In genomic region chr9:22467371-22468169, GRCm38 (mm10) we compare ENCODE assay signal across 8 mouse cellular contexts. TPM values are rescaled to one million over a fixed set of nuclear protein-coding genes. Genes with fewer than 3 reads are reported as not detected.
DNase-seq lines count a peak whose midpoint lies in the region; ATAC-seq and TF ChIP-seq lines count a peak whose summit lies in the region.

No protein-coding gene starts in this region.

- H3K27me3 ChIP-seq in embryonic facial prominence, embryonic 11.5 days (ENCODE audit: control insufficient read depth, insufficient read depth, low read length), result no peaks in the 10 kb centered on the region
- H3K27me3 ChIP-seq in heart, postnatal 0 days (ENCODE audit: control insufficient read depth, insufficient read depth, low read length), result no peaks in the 10 kb centered on the region

- WGBS in embryonic facial prominence, embryonic 11.5 days, result 1% methylated on average over 73 of the region's 73 CpGs
- WGBS in heart, postnatal 0 days, result under 1% methylated on average over 71 of the region's 73 CpGs

- peak overlapping the region; percentile 88 for H3K9ac ChIP-seq in embryonic facial prominence, embryonic 11.5 days (replicated peaks; ENCODE audit: low read length)
- H3K9ac ChIP-seq in heart, postnatal 0 days (replicated peaks; ENCODE audit: low read depth, low read length), result peak overlapping the region; percentile 89

- H3K4me2 ChIP-seq in embryonic facial prominence, embryonic 11.5 days (ENCODE audit: low read depth, low read length), result peak overlapping the region; percentile 68
- H3K4me2 ChIP-seq in heart, postnatal 0 days (ENCODE audit: low read depth, low read length), result peak overlapping the region; percentile 93

- H3K9me3 ChIP-seq in embryonic facial prominence, embryonic 11.5 days (replicated peaks; ENCODE audit: control insufficient read depth, low read length), result no peaks in the 10 kb centered on the region
- no peaks in the 10 kb centered on the region for H3K9me3 ChIP-seq in heart, postnatal 0 days (replicated peaks; ENCODE audit: control insufficient read depth, low read length)

- ATAC-seq in embryonic facial prominence, embryonic 11.5 days (replicated peaks; ENCODE audit: insufficient number of reproducible peaks, low FRiP score, low TSS enrichment, low read depth), result peak; percentile 68
- peak; percentile 60 for ATAC-seq in heart, postnatal 0 days (ENCODE audit: insufficient read depth, low read depth)

- no peak for TF ChIP-seq EP300 in heart, postnatal 0 days (IDR thresholded peaks at IDR 0.05; ENCODE audit: low read depth)

- TF ChIP-seq CTCF in heart, postnatal 0 days (IDR thresholded peaks at IDR 0.05; ENCODE audit: low read depth), result no peak

- H3K36me3 ChIP-seq in embryonic facial prominence, embryonic 11.5 days (replicated peaks; ENCODE audit: control insufficient read depth, insufficient read depth, low read depth, low read length), result no peaks in the 10 kb centered on the region; the same call in 1 of the 2 replicates
- H3K36me3 ChIP-seq in heart, postnatal 0 days (replicated peaks; ENCODE audit: control insufficient read depth, insufficient read depth, low read length), result 0 out of 2 replicates have a peak, but pooled peaks cover 4% of the 10 kb centered on the region

- peak; percentile 29 for DNase-seq in ES-CJ7 (ENCODE audit: low read depth, low spot score)
- DNase-seq in adrenal gland, adult 2 months, result peak; percentile 74
- peak; percentile 33 for DNase-seq in embryonic facial prominence, embryonic 11.5 days (ENCODE audit: low spot score)
- DNase-seq in heart, postnatal 0 days (ENCODE audit: low spot score), result peak; percentile 11
- DNase-seq in kidney, postnatal 36 days, result peak; percentile 27 to 58
- peak; percentile 37 for DNase-seq in lung, postnatal 14 days
- peak; percentile 66 for DNase-seq in retina, postnatal 1 day
- DNase-seq in frontal cortex, postnatal 14 days (ENCODE audit: low spot score in 2 of 2), result no peak

- peak overlapping the region; percentile 72 for H3K27ac ChIP-seq in embryonic facial prominence, embryonic 11.5 days (replicated peaks; ENCODE audit: low read depth, low read length)
- H3K27ac ChIP-seq in heart, postnatal 0 days (ENCODE audit: low read depth), result peak overlapping the region; percentile 87

- no peaks in the 10 kb centered on the region for H3K4me1 ChIP-seq in embryonic facial prominence, embryonic 11.5 days (ENCODE audit: control insufficient read depth, insufficient read depth, low read length)
- peaks cover 3% of the 10 kb centered on the region; the same call in 1 of the 2 replicates for H3K4me1 ChIP-seq in heart, postnatal 0 days (ENCODE audit: control insufficient read depth, insufficient read depth)

- H3K4me3 ChIP-seq in embryonic facial prominence, embryonic 11.5 days (ENCODE audit: low read depth, low read length), result peak overlapping the region; percentile 73
- peak overlapping the region; percentile 90 for H3K4me3 ChIP-seq in heart, postnatal 0 days (ENCODE audit: low read depth, low read length)

RNA-seq across cellular contexts. Expression of gene Rp9, which starts 2.0 kb away (rescaled TPM):
- total RNA-seq in adrenal gland, adult 2 months (2021), result 10 to 100 TPM; 34.2 to 39.0 TPM
- 96.1 and 145 TPM in 2 replicates for polyA plus RNA-seq in adrenal gland, adult 2 months (2012; rRNA removed)
- polyA plus RNA-seq in embryonic facial prominence, embryonic 11.5 days (2014; fragmentation: Nextera tagmentation; extraction: Ambion mirVana), result 50.7 and 56.1 TPM in 2 replicates
- total RNA-seq in heart, postnatal 0 days (2014; rRNA removed; ENCODE audit: low replicate concordance), result 41.5 and 47.1 TPM in 2 replicates
- 50.9 and 54.7 TPM in 2 replicates for polyA plus RNA-seq in heart, postnatal 0 days (2015; fragmentation: Nextera tagmentation; extraction: Ambion mirVana)

RNA-seq across cellular contexts. Expression of gene Bbs9, which starts 7.9 kb away (rescaled TPM):
- total RNA-seq in adrenal gland, adult 2 months (2021), result 10 to 100 TPM; 12.8 to 18.0 TPM
- polyA plus RNA-seq in adrenal gland, adult 2 months (2012; rRNA removed), result 4.3 and 6.0 TPM in 2 replicates
- 15.0 and 21.1 TPM in 2 replicates for polyA plus RNA-seq in embryonic facial prominence, embryonic 11.5 days (2014; fragmentation: Nextera tagmentation; extraction: Ambion mirVana)
- 17.2 and 18.9 TPM in 2 replicates for total RNA-seq in heart, postnatal 0 days (2014; rRNA removed; ENCODE audit: low replicate concordance)
- 5.2 and 5.5 TPM in 2 replicates for polyA plus RNA-seq in heart, postnatal 0 days (2015; fragmentation: Nextera tagmentation; extraction: Ambion mirVana)

RNA-seq across cellular contexts. Expression of gene Gm17545, which starts 13.5 kb away (rescaled TPM):
- total RNA-seq in adrenal gland, adult 2 months (2021), result not detected
- not detected in 2 replicates for polyA plus RNA-seq in adrenal gland, adult 2 months (2012; rRNA removed)
- polyA plus RNA-seq in embryonic facial prominence, embryonic 11.5 days (2014; fragmentation: Nextera tagmentation; extraction: Ambion mirVana), result not detected in 2 replicates
- total RNA-seq in heart, postnatal 0 days (2014; rRNA removed; ENCODE audit: low replicate concordance), result not detected in 2 replicates
- not detected in 2 replicates for polyA plus RNA-seq in heart, postnatal 0 days (2015; fragmentation: Nextera tagmentation; extraction: Ambion mirVana)

RNA-seq across cellular contexts. Expression of gene 9530077C05Rik, which starts 56.3 kb away (rescaled TPM):
- 10 to 100 TPM in 1 of 2 experiments, 1 to 10 TPM in 1; 3.7 to 11.9 TPM for total RNA-seq in adrenal gland, adult 2 months (2021)
- polyA plus RNA-seq in adrenal gland, adult 2 months (2012; rRNA removed), result 1.2 and 1.3 TPM in 2 replicates
- 6.8 and 8.8 TPM in 2 replicates for polyA plus RNA-seq in embryonic facial prominence, embryonic 11.5 days (2014; fragmentation: Nextera tagmentation; extraction: Ambion mirVana)
- total RNA-seq in heart, postnatal 0 days (2014; rRNA removed; ENCODE audit: low replicate concordance), result 0.69 and 1.6 TPM in 2 replicates
- polyA plus RNA-seq in heart, postnatal 0 days (2015; fragmentation: Nextera tagmentation; extraction: Ambion mirVana), result 0.62 and 0.85 TPM in 2 replicates

Comparison
In these comparisons a context has a peak if more than half of its experiments do, and no peak if none do; other contexts are left out.
1. DNase-seq: peak in ES-CJ7 (single experiment), adrenal gland, adult 2 months (single experiment), embryonic facial prominence, embryonic 11.5 days (single experiment), heart, postnatal 0 days (single experiment), kidney, postnatal 36 days (2 of 2), lung, postnatal 14 days (single experiment) and retina, postnatal 1 day (single experiment); none in frontal cortex, postnatal 14 days (0 of 2).